Mouse (Mus musculus) midbrain, embryonic 14.5 days (tissue): Measurements from ENCODE around the gene Gm42957. TPM values are rescaled to one million over a fixed set of nuclear protein-coding genes. Genes with fewer than 3 reads are reported as not detected.

ENCODE experiments used
- ATAC-seq: fragments of 200-750 bp; cut with Nextera tagmentation; 2 replicates; pipeline ENCODE4 v1.8.0; 2017; ENCODE audit warnings: moderate number of reproducible peaks, moderate library complexity; ENCODE audit not compliant: low FRiP score, low TSS enrichment
- DNase-seq: peaks from one replicate; pipeline ENCODE4 v3.0.0-alpha.2; 2015
- H3K27ac ChIP-seq: fragments of 300-500 bp; sonication (generic); replicated peaks from 2 replicates; pipeline ENCODE4 v1.5.1; 2014; ENCODE audit warnings: mild to moderate bottlenecking, low read depth, low read length, moderate library complexity
- H3K27me3 ChIP-seq: fragments of 300-500 bp; sonication (generic); 2 replicates; pipeline ENCODE4 v1.6.1; 2014; ENCODE audit warnings: low read length, control low read depth, mixed read lengths; ENCODE audit not compliant: control insufficient read depth, insufficient read depth
- H3K36me3 ChIP-seq: fragments of 300-500 bp; sonication (generic); 2 replicates; pipeline ENCODE4 v1.6.1; 2014; ENCODE audit warnings: low read length, control low read depth; ENCODE audit not compliant: control insufficient read depth, insufficient read depth
- H3K4me1 ChIP-seq: fragments of 300-500 bp; sonication (generic); 2 replicates; pipeline ENCODE4 v1.6.1; 2014; ENCODE audit warnings: mild to moderate bottlenecking, antibody characterized with exemption, low read length, control low read depth; ENCODE audit not compliant: control insufficient read depth, insufficient read depth
- H3K4me2 ChIP-seq: fragments of 300-500 bp; sonication (generic); 2 replicates; pipeline ENCODE4 v1.6.1; 2014; ENCODE audit warnings: mild to moderate bottlenecking, low read length, moderate library complexity
- H3K4me3 ChIP-seq: fragments of 300-500 bp; sonication (generic); replicated peaks from 2 replicates; pipeline ENCODE4 v1.5.1; 2014; ENCODE audit warnings: low read depth, low read length
- H3K9ac ChIP-seq: fragments of 300-500 bp; sonication (generic); replicated peaks from 2 replicates; pipeline ENCODE4 v1.6.1; 2014; ENCODE audit warnings: mild to moderate bottlenecking, low read length, moderate library complexity
- H3K9me3 ChIP-seq: fragments of 300-500 bp; sonication (generic); 2 replicates; pipeline ENCODE4 v1.6.1; 2016; ENCODE audit warnings: low read length, control low read depth, mixed read lengths; ENCODE audit not compliant: control insufficient read depth
- WGBS: fragments of 180-500 bp; shearing (Covaris S2); extraction: QIAGEN DNeasy Blood & Tissue Kit; methylation state at CpG from one replicate; pipeline ENCODE4 v1.1.7; 2014; 5-methylcytosine and 5-hydroxymethylcytosine counted together
- polyA plus RNA-seq: library from polyadenylated mRNA; unstranded; fragments of >200 nt; fragmentation: Nextera tagmentation; extraction: Ambion mirVana; gene quantifications from 2 replicates; pipeline ENCODE4 v1.2.1, GENCODE M21; 2014

Gene Gm42957
- polyA plus RNA-seq, 1 experiment from 2014 or later = not detected

DNA sequence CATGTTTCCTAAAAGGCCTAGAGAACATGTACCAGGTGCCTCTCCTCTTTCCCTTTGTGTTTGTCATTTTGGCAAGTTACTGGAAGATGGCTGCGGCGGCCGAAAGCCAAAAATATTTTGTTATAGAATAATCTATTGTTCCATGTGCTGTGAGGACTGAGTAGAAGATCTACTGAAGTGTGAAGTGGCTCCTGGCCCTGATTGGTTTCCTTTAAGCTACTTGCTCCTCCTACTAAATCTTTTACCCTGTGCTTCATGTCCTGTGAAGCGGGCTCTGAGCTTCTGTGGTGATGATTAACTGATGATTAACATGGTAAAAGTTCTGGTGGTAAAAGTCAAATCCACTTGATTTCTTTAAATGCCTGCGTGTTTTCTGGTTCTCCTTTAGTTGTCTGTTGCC lies 31.6 kb downstream of the Gm42957 start:
- Histone ChIP-seq H3K9ac (no peak overlapping the region), H3K9me3 (no peaks in the 10 kb centered on the region), H3K27me3 (peaks cover 7% of the 10 kb centered on the region), H3K27ac (no peak overlapping the region), H3K4me3 (no peak overlapping the region), H3K36me3 (no peaks in the 10 kb centered on the region), H3K4me1 (peaks cover 7% of the 10 kb centered on the region; the same call in 1 of the 2 replicates), H3K4me2 (no peak overlapping the region)
- WGBS = 95% methylated on average over 5 of the region's 5 CpGs
- DNase-seq (no peak), ATAC-seq (no peak)

GRCm38 (mm10) chr3:96667316-96667715 lies 32.0 kb downstream of the Gm42957 start:
- WGBS = 47% methylated on average over 1 of the region's 1 CpGs

GRCm38 (mm10) chr3:96668424-96669067 lies 33.3 kb downstream of the Gm42957 start:
- Histone ChIP-seq H3K27ac (no peak overlapping the region), H3K4me3 (no peak overlapping the region), H3K4me1 (0 out of 2 replicates have a peak, but pooled peaks cover 7% of the 10 kb centered on the region), H3K4me2 (no peak overlapping the region), H3K9ac (no peak overlapping the region), H3K9me3 (no peaks in the 10 kb centered on the region), H3K36me3 (no peaks in the 10 kb centered on the region), H3K27me3 (peaks cover 7% of the 10 kb centered on the region)
- 95% methylated on average over 5 of the region's 5 CpGs for WGBS
- DNase-seq (no peak), ATAC-seq (no peak)

More at GRCm38 (mm10) chr3:96667316-96667715, 32.0 kb downstream of the Gm42957 start:
- no peaks in the 10 kb centered on the region for H3K9me3 ChIP-seq
- H3K36me3 ChIP-seq = no peaks in the 10 kb centered on the region
- ATAC-seq (no peak), DNase-seq (no peak)
- H3K9ac ChIP-seq = no peak overlapping the region
- H3K27ac ChIP-seq = no peak overlapping the region
- no peak overlapping the region for H3K4me3 ChIP-seq
- H3K27me3 ChIP-seq = peaks cover 7% of the 10 kb centered on the region
- H3K4me2 ChIP-seq = no peak overlapping the region
- peaks cover 7% of the 10 kb centered on the region; the same call in 1 of the 2 replicates for H3K4me1 ChIP-seq

- Histone ChIP-seq H3K27ac (no peak within 1 kb of the TSS), H3K4me1 (0 out of 2 replicates have a peak, but pooled peaks cover 7% of the 10 kb centered on the region), H3K4me3 (peak within 1 kb of the TSS; percentile 38), H3K4me2 (peak within 1 kb of the TSS; percentile 68), H3K9me3 (no peaks in the 10 kb centered on the region), H3K9ac (peak within 1 kb of the TSS; percentile 36; the same call in 1 of the 2 replicates), H3K27me3 (peaks cover 7% of the 10 kb centered on the region), H3K36me3 (no peaks in the 10 kb centered on the region)
- 5% methylated on average over 35 of the region's 35 CpGs for WGBS
- peak; percentile 79 for DNase-seq
- peak; percentile 80 for ATAC-seq
Measured at GRCm38 (mm10) chr3:96669727-96670468, 34.6 kb downstream of the Gm42957 start, which contains the start of gene Ankrd35. Gene Ankrd35, plus strand, starts transcription at chr3:96670131.

DNA sequence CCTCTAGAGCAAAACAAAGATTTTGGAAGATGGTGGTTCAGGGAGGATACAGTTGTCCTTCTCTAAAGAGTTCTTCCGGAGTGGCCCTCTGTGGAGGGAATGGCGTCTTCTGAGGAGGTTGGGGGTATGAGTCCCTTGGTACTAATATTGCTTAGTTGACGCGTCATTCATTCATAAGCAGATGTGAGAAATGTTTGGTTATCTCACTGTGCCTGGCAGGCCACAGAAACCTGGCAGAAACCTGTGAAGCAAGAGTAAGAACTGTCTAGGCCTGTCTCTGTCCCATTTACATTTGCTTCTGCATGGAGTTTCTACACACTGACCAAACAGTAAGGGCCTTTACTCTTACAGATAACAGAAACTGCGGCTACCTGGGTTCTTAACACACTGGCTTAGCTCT lies 36.2 kb downstream of the Gm42957 start:
- Histone ChIP-seq H3K9ac (no peak overlapping the region), H3K27ac (no peak overlapping the region), H3K4me1 (0 out of 2 replicates have a peak, but pooled peaks cover 7% of the 10 kb centered on the region), H3K36me3 (no peaks in the 10 kb centered on the region), H3K9me3 (no peaks in the 10 kb centered on the region), H3K4me3 (no peak overlapping the region), H3K4me2 (no peak overlapping the region), H3K27me3 (peaks cover 7% of the 10 kb centered on the region)
- 97% methylated on average over 5 of the region's 5 CpGs for WGBS
- ATAC-seq (no peak), DNase-seq (no peak)

DNA sequence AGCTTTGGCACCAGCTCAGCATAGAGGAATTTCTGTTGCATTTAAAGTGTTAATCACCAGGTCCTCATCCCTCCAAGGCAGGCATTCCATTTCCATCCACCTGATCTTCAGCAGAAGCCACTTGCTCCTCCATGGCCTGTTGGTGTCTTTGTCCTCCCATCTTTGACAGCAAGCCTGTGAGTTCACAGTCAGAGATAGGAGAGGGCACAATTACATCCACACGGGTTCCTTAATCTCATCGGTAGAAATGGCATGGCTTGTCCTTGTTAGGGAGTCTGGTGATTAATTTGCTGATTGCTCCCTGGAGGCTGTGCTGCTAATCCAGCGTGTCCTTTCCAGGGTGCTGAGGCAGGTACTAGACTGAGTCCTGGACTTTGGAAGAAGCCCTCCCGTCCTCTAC lies 38.2 kb downstream of the Gm42957 start:
- DNase-seq = no peak
- WGBS = 69% methylated on average over 4 of the region's 4 CpGs
- Histone ChIP-seq H3K9ac (no peak overlapping the region), H3K4me1 (0 out of 2 replicates have a peak, but pooled peaks cover 7% of the 10 kb centered on the region), H3K27me3 (peaks cover 7% of the 10 kb centered on the region), H3K36me3 (no peaks in the 10 kb centered on the region), H3K4me2 (no peak overlapping the region), H3K4me3 (no peak overlapping the region), H3K9me3 (no peaks in the 10 kb centered on the region), H3K27ac (no peak overlapping the region)
- no peak for ATAC-seq

DNA sequence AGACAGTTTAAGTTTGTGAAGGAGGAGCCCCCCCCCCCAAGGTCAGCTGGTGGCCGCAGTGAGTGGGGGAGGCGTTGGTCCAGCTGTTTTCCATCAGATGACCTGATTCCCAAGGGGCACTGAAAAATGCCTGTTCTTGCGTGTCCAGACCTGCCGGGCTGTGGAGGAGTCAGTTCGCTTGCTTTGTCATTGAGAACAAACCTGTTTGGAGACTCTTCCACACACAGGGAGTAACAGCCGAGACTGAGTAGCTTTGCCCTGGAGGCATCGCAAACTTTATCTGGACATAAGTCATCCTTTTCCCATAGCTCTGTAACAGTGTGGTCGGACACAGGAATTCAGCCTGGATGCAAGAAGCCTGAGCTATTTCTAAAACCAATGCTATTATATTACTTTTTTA lies 39.2 kb downstream of the Gm42957 start:
- no peak overlapping the region for H3K27ac ChIP-seq
- no peak overlapping the region for H3K4me3 ChIP-seq
- H3K4me1 ChIP-seq = 0 out of 2 replicates have a peak, but pooled peaks cover 7% of the 10 kb centered on the region
- H3K27me3 ChIP-seq = peaks cover 7% of the 10 kb centered on the region
- no peak for ATAC-seq
- no peaks in the 10 kb centered on the region for H3K36me3 ChIP-seq
- DNase-seq = no peak
- H3K9ac ChIP-seq = no peak overlapping the region
- no peaks in the 10 kb centered on the region for H3K9me3 ChIP-seq
- 81% methylated on average over 8 of the region's 8 CpGs for WGBS
- H3K4me2 ChIP-seq = no peak overlapping the region

GRCm38 (mm10) chr3:96675171-96675570 lies 39.9 kb downstream of the Gm42957 start:
- Histone ChIP-seq H3K36me3 (no peaks in the 10 kb centered on the region), H3K9me3 (no peaks in the 10 kb centered on the region), H3K4me3 (no peak overlapping the region), H3K9ac (no peak overlapping the region), H3K27me3 (peaks cover 7% of the 10 kb centered on the region), H3K27ac (no peak overlapping the region), H3K4me2 (no peak overlapping the region), H3K4me1 (0 out of 2 replicates have a peak, but pooled peaks cover 4% of the 10 kb centered on the region)
- DNase-seq (no peak), ATAC-seq (no peak)
- 87% methylated on average over 3 of the region's 3 CpGs for whole genome bisulfite sequencing
